Mouse (Mus musculus): ENCODE results near the gene Cd9.

The Cd9 gene

GRCm38 (mm10) chr6:125494092-125494871, at the start of gene Cd9:
Cd9 (minus strand) TSS chr6:125494791.
- peak; percentile 60 to 68 for DNase-seq

GRCm38 (mm10) chr6:125541296-125541695, 46.7 kb upstream of the Cd9 start:
- DNase-seq: no peak

- DNase-seq: no peak
Measured at GRCm38 (mm10) chr6:125540826-125541225, 46.2 kb upstream of the Cd9 start.

GRCm38 (mm10) chr6:125540199-125540598, 45.6 kb upstream of the Cd9 start:
- DNase-seq: no peak

GRCm38 (mm10) chr6:125539423-125539822, 44.8 kb upstream of the Cd9 start:
- DNase-seq: no peak

- no peak for DNase-seq
Measured at GRCm38 (mm10) chr6:125538469-125538868, 43.9 kb upstream of the Cd9 start.

GRCm38 (mm10) chr6:125534990-125535389, 40.4 kb upstream of the Cd9 start:
- DNase-seq: no peak

- DNase-seq: no peak
Measured at GRCm38 (mm10) chr6:125533104-125533650, 38.6 kb upstream of the Cd9 start.

GRCm38 (mm10) chr6:125529479-125529878, 34.9 kb upstream of the Cd9 start:
- peak in 1 of 2 experiments; percentile 6 for DNase-seq

- DNase-seq: no peak
Measured at GRCm38 (mm10) chr6:125528614-125529200, 34.1 kb upstream of the Cd9 start.

- DNase-seq: no peak
Measured at GRCm38 (mm10) chr6:125526066-125526465, 31.5 kb upstream of the Cd9 start.

- DNase-seq: no peak
Measured at GRCm38 (mm10) chr6:125524027-125524426, 29.4 kb upstream of the Cd9 start.

GRCm38 (mm10) chr6:125521558-125522193, 27.1 kb upstream of the Cd9 start:
- no peak for DNase-seq

GRCm38 (mm10) chr6:125515503-125516315, 21.1 kb upstream of the Cd9 start:
- DNase-seq: no peak

GRCm38 (mm10) chr6:125512950-125513596, 18.5 kb upstream of the Cd9 start:
- DNase-seq: no peak

GRCm38 (mm10) chr6:125511196-125511595, 16.6 kb upstream of the Cd9 start:
- no peak for DNase-seq

- DNase-seq: no peak
Measured at GRCm38 (mm10) chr6:125510645-125511044, 16.1 kb upstream of the Cd9 start.

GRCm38 (mm10) chr6:125509783-125510182, 15.2 kb upstream of the Cd9 start:
- no peak for DNase-seq

- no peak for DNase-seq
Measured at GRCm38 (mm10) chr6:125506427-125506826, 11.8 kb upstream of the Cd9 start.

- no peak for DNase-seq
Measured at GRCm38 (mm10) chr6:125504622-125505355, 10.2 kb upstream of the Cd9 start.

- DNase-seq: no peak
Measured at GRCm38 (mm10) chr6:125503186-125503802, 8.7 kb upstream of the Cd9 start.

Data from cerebellum, postnatal 25 days (tissue).